8 mouse cellular contexts compared by ENCODE assay signal in the genomic region with DNA sequence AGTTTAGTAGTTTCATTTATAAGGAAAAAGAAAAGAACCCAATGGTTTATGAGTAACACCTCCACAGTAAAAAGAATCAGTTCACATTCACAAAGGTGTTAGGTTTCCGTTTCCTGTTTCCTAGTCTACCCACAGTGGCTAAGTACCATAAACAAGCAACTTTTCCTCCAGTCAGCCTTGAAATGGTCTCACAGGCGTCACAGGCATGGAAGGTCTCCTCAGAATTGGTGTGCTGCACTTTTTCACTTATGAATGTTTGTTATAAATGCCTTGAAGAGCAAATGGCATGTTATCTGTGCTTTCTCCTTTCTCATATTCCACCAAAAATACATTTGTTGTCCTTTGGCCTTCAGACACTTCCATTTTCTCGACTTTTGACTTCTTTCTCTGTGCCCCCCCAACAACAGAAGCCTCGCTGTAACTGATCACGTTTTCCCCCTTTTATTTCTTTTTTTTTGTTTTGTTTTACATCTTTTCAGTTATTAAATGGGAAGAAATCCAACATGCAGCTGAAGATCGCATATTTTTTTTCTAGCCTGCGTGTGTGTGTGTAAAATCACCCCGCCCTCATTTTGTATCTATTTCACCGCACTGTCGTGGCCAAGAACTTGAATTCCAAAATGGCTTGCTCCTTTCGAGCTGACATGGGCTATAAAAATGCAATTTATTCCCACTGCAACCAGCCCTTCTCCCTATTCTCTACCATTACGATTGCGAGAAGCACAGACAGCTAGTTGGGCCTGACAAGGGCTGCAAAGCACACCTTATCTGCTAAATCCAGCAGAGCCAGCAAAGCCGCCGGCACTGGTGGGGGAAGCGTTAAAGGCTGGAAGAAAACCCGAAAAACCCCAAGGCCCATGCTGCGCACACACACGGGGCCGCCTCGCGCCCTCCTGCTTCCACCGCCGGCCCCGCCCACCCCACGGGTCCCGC. TPM values are rescaled to one million over a fixed set of nuclear protein-coding genes. Genes with fewer than 3 reads are reported as not detected.
DNase-seq lines count a peak whose midpoint lies in the region; ATAC-seq lines count a peak whose summit lies in the region.

No protein-coding gene starts in this region.

- H3K4me3 ChIP-seq in embryonic facial prominence, embryonic 13.5 days = peak overlapping the region; percentile 95
- peak overlapping the region; percentile 79 for H3K4me3 ChIP-seq in hindbrain, embryonic 14.5 days (replicated peaks; ENCODE audit: low read length)
- H3K4me3 ChIP-seq in macrophage (ENCODE audit: inconsistent target) = peak overlapping the region; percentile 55

- peak overlapping the region; percentile 99 for H3K27ac ChIP-seq in embryonic facial prominence, embryonic 13.5 days
- peak overlapping the region; percentile 96 for H3K27ac ChIP-seq in hindbrain, embryonic 14.5 days
- H3K27ac ChIP-seq in macrophage = peak overlapping the region; percentile 49

- peaks cover 23% of the 10 kb centered on the region for H3K4me1 ChIP-seq in embryonic facial prominence, embryonic 13.5 days
- peaks cover 31% of the 10 kb centered on the region for H3K4me1 ChIP-seq in hindbrain, embryonic 14.5 days (replicated peaks; ENCODE audit: control insufficient read depth, insufficient read depth, low read length)

- H3K4me2 ChIP-seq in embryonic facial prominence, embryonic 13.5 days = peak overlapping the region; percentile 67
- peak overlapping the region; percentile 68 for H3K4me2 ChIP-seq in hindbrain, embryonic 14.5 days (replicated peaks)

- peak overlapping the region; percentile 76 for H3K9ac ChIP-seq in embryonic facial prominence, embryonic 13.5 days
- H3K9ac ChIP-seq in hindbrain, embryonic 14.5 days = peak overlapping the region; percentile 76

- H3K27me3 ChIP-seq in embryonic facial prominence, embryonic 13.5 days = no peaks in the 10 kb centered on the region
- H3K27me3 ChIP-seq in hindbrain, embryonic 14.5 days (ENCODE audit: control insufficient read depth, insufficient read depth, low read length) = no peaks in the 10 kb centered on the region

- no peak for DNase-seq in cerebellum, postnatal 25 days
- DNase-seq in ovary, postnatal 14 days (ENCODE audit: low spot score) = peak; percentile 66
- no peak for DNase-seq in ovary, adult 18-20 months (ENCODE audit: low spot score)
- no peak for DNase-seq in hindbrain, embryonic 14.5 days (ENCODE audit: low spot score)
- peak; percentile 21 for DNase-seq in thymus, postnatal 4 days

- peaks cover 32% of the 10 kb centered on the region for H3K79me2 ChIP-seq in macrophage (ENCODE audit: inconsistent target)

- no peaks in the 10 kb centered on the region for H3K9me3 ChIP-seq in embryonic facial prominence, embryonic 13.5 days
- no peaks in the 10 kb centered on the region for H3K9me3 ChIP-seq in hindbrain, embryonic 14.5 days (ENCODE audit: control insufficient read depth, low read length)

- no peaks in the 10 kb centered on the region for H3K36me3 ChIP-seq in embryonic facial prominence, embryonic 13.5 days
- peaks cover 7% of the 10 kb centered on the region for H3K36me3 ChIP-seq in hindbrain, embryonic 14.5 days (replicated peaks; ENCODE audit: control insufficient read depth, insufficient read depth)
- no peaks in the 10 kb centered on the region for H3K36me3 ChIP-seq in macrophage (ENCODE audit: inconsistent target)

- WGBS in embryonic facial prominence, embryonic 13.5 days = 5% methylated on average over 26 of the region's 27 CpGs
- 10% methylated on average over 25 of the region's 27 CpGs for WGBS in hindbrain, embryonic 14.5 days
- 5% methylated on average over 24 of the region's 27 CpGs for WGBS in macrophage (ENCODE audit: missing documents)

- ATAC-seq in cerebellum, adult (ENCODE audit: insufficient number of reproducible peaks, low FRiP score, low TSS enrichment) = peak; percentile 69; the same call in 1 of the 2 replicates
- ATAC-seq in embryonic facial prominence, embryonic 13.5 days (ENCODE audit: insufficient number of reproducible peaks, insufficient read depth, low FRiP score, low TSS enrichment, low read depth) = peak; percentile 34
- ATAC-seq in hindbrain, embryonic 14.5 days (ENCODE audit: low FRiP score) = no peak; the same call in 1 of the 2 replicates

RNA-seq across cellular contexts. Expression of gene Asf1a, which starts 0.5 kb away (rescaled TPM):
- polyA plus RNA-seq in embryonic facial prominence, embryonic 13.5 days (2015; fragmentation: Nextera tagmentation; extraction: Ambion mirVana) = 121 and 126 TPM in 2 replicates
- polyA plus RNA-seq in hindbrain, embryonic 14.5 days (2014; fragmentation: Nextera tagmentation; extraction: Ambion mirVana) = 70.2 and 70.6 TPM in 2 replicates
- total RNA-seq in macrophage (2018; cell fraction: chromatin; rRNA removed) = 10 to 100 TPM in 12 of 26 experiments, 1 to 10 TPM in 14; 3.4 to 25.1 (median 9.5) TPM
- 10 to 100 TPM in 16 of 26 experiments, 1 to 10 TPM in 10; 6.0 to 16.8 (median 10.9) TPM for total RNA-seq in macrophage (2018; cell fraction: cytosol; rRNA removed)
- total RNA-seq in macrophage (2018; cell fraction: nucleus; rRNA removed) = 10 to 100 TPM in 13 of 26 experiments, 1 to 10 TPM in 13; 1.7 to 16.9 (median 9.6) TPM
- polyA plus RNA-seq in macrophage (2018) = 8.1 to 13.7 TPM (median 12.4 TPM) in 3 replicates

RNA-seq across cellular contexts. Expression of gene Mcm9, which starts 34.2 kb away (rescaled TPM):
- 13.3 and 14.8 TPM in 2 replicates for polyA plus RNA-seq in embryonic facial prominence, embryonic 13.5 days (2015; fragmentation: Nextera tagmentation; extraction: Ambion mirVana)
- 7.0 and 7.3 TPM in 2 replicates for polyA plus RNA-seq in hindbrain, embryonic 14.5 days (2014; fragmentation: Nextera tagmentation; extraction: Ambion mirVana)
- 100 to 1,000 TPM in 5 of 26 experiments, 10 to 100 TPM in 21; 28.6 to 110 (median 85.5) TPM for total RNA-seq in macrophage (2018; cell fraction: chromatin; rRNA removed)
- 10 to 100 TPM in 9 of 26 experiments, 1 to 10 TPM in 17; 5.8 to 15.3 (median 9.2) TPM for total RNA-seq in macrophage (2018; cell fraction: cytosol; rRNA removed)
- total RNA-seq in macrophage (2018; cell fraction: nucleus; rRNA removed) = 10 to 100 TPM; 26.6 to 83.5 (median 51.8) TPM
- 7.0 to 11.3 TPM (median 10.7 TPM) in 3 replicates for polyA plus RNA-seq in macrophage (2018)

Comparison
In these comparisons a context has a peak if more than half of its experiments do, and no peak if none do; other contexts are left out.
1. DNase-seq: peak in ovary, postnatal 14 days (single experiment) and thymus, postnatal 4 days (single experiment); none in cerebellum, postnatal 25 days (0 of 2), ovary, adult 18-20 months (single experiment) and hindbrain, embryonic 14.5 days (single experiment).
2. H3K27ac ChIP-seq: peak in every context shown above with its lines; median percentile 99 in embryonic facial prominence, embryonic 13.5 days; 96 in hindbrain, embryonic 14.5 days; 49 in macrophage.
3. Peak in every context shown above with its lines, with median percentiles within 50 percentile points of each other: H3K4me3 ChIP-seq.